Mouse (Mus musculus) central nervous system, embryonic 18 days (tissue): ENCODE data around the gene Pycard. TPM values are rescaled to one million over a fixed set of nuclear protein-coding genes. Genes with fewer than 3 reads are reported as not detected.

Experiments
- polyA plus RNA-seq: library from polyadenylated mRNA; depleted of rRNA; stranded (reverse); fragments of >200 nt; gene quantifications from 2 replicates; pipeline ENCODE4 v1.2.3, GENCODE M21; 2012; rRNA removed

Pycard gene
- 4.5 and 7.3 TPM in 2 replicates for polyA plus RNA-seq

DNA sequence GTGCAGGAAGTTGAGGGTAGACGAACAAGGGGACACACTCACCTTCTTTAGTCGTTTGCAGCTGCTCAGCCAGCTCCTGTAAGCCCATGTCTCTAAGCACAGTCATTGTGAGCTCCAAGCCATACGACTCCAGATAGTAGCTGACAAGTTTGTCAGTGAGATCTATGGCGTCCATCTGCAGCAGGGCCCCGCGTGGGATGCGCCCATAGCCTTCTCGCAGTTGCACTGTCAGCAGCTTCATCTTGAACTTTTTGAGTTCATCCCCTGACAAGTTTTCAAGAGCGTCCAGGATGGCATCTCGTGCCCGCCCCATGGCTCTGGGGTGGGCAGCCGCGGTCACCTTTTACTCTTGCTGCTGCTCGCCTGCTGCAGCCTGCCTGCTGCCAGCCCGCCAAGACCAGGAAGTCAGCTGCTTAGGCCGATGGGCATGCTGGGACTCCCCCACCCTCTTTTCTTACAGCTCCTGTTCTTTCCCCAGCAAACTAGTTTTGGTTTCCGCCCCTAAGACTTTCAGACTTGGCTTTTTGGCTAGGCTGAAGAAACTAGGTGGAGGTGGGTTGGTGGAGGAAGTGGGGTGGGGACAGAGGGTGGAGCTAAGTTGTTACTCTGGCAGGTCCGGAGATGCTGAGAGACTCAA lies at the start of gene Pycard:
Gene Pycard, minus strand, starts transcription at position 527 of the 637 bp plus-strand sequence.

DNA sequence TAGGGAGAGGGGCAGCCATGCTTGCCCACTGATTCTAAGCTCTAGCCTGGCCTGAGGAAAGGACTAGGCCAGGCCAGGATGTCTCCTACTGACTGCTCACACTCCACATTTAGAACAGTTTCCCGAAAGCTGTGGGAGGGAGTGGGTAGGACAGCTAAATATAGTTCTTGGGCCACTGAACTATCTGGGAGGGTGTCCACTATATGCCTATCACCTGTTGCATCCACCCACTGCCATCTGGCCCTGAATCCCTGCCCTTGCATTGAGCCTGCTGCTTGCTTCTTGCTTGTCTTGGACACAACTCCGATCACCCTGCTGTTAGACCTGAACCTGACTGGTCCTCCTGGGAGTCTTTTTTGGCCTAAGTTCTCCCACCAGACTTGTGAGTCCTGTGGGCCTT lies 10.0 kb upstream of the Pycard start, which contains the start of gene Trim72:
Gene Trim72, plus strand, starts transcription at position 262 of the 400 bp plus-strand sequence.

DNA sequence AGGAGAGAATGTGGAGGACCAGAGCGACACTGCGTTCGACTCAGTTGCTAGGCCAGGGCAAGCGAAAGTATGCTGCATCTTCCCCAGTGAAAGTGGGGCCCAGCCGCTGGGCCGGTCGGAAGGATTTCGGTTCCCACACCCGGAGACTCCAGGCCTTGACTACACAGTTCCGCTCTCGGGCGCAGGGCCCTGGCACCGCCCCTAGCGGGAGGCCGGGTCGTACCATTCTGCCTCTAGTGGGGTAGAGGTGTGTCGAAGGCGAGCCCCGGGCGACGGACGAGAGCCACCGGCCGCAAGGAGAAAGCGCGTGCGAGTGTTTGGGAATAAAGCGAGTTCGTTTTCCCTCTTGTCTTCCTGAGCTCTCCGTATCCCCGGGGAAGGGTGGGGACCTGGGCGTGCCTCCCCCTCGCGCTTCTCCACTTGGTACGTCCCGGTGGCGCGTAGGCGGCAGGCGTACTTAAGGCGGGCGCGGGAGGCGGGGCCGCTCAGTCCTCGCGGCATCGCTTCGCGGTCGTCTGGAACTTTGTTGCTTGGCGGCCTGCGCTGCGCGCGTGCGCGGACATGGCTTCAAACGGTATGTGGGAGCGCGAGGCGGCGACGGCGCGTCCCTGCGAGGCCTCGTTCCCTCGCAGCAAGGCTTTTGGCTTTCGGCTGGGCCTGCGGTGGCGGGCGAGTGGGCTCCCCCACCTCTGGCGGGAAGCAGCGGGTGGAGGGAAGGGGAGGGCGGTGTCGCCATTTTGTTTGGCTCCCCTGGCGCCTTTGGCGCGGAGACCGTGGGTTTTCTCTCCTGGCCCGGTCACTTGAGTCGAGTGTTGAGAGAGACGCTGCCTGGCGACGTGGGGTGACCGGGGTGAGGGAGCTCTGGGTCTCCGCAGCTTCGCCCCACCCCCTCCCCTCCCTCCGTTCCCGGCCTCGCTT lies 26.4 kb downstream of the Pycard start, which contains the start of gene Fus:
Gene Fus, plus strand, starts transcription at position 454 of the 918 bp plus-strand sequence.

DNA sequence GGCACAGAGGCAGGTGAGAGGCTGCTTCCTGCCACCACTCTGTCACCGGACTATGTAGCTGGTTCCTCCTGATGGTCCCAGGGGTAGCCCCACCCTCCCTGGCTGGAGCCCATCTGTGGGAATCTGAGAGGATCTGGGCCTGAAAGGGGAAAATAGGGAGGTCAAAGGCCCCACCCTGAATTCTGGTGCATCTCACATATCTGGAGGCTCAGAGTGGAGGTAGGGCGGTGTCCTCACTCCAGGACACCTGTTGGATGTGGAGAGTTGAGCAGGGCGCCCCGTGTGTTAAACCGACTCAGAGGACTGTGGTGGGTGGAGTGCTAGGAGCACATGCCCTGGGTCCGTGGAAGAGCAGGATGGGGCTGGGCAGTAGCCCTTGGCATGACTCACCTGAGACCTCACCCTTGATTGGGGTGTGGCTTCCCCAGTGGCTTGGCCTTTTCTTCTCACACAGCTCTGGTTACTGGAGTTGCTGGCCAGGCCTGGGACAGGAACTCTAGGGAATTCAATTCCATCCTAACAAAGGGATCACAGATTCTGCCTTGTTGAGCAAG lies 47.1 kb downstream of the Pycard start, which contains the start of gene Prss36:
Gene Prss36, minus strand, starts transcription at position 256 of the 554 bp plus-strand sequence.

Other genes starting within 250 kb of the Pycard start
- gene Fbxl19, start 249.3 kb downstream of the Pycard start, polyA plus RNA-seq: 122 and 135 TPM in 2 replicates
- gene Orai3, start 224.1 kb downstream of the Pycard start, polyA plus RNA-seq: 9.1 and 11.1 TPM in 2 replicates
- 9.1 and 11.1 TPM in 2 replicates for gene Setd1a, start 217.2 kb downstream of the Pycard start, polyA plus RNA-seq
- 0.20 and 0.35 TPM in 2 replicates for gene Gm49388, start 208.3 kb downstream of the Pycard start, polyA plus RNA-seq
- 12.5 and 14.7 TPM in 2 replicates for gene Hsd3b7, start 193.3 kb downstream of the Pycard start, polyA plus RNA-seq
- gene Stx4a, start 169.6 kb downstream of the Pycard start, polyA plus RNA-seq: 43.4 and 52.4 TPM in 2 replicates
- 104 and 129 TPM in 2 replicates for gene Stx1b, start 169.3 kb downstream of the Pycard start, polyA plus RNA-seq
- 16.3 and 17.3 TPM in 2 replicates for gene Zfp646, start 117.6 kb downstream of the Pycard start, polyA plus RNA-seq
- gene Zfp668, start 117.0 kb downstream of the Pycard start, polyA plus RNA-seq: 14.1 and 18.4 TPM in 2 replicates
- 2.9 and 3.0 TPM in 2 replicates for gene Prss53, start 102.9 kb downstream of the Pycard start, polyA plus RNA-seq
- gene Gm21974, start 98.4 kb downstream of the Pycard start, polyA plus RNA-seq: not detected in 2 replicates
- gene Vkorc1, start 98.2 kb downstream of the Pycard start, polyA plus RNA-seq: 68.8 and 78.8 TPM in 2 replicates
- 44.6 and 48.7 TPM in 2 replicates for gene Bckdk, start 89.8 kb downstream of the Pycard start, polyA plus RNA-seq
- 48.7 and 49.7 TPM in 2 replicates for gene Kat8, start 81.4 kb downstream of the Pycard start, polyA plus RNA-seq
- 0.57 and 1.2 TPM in 2 replicates for gene Prss8, start 63.8 kb downstream of the Pycard start, polyA plus RNA-seq
- 14.2 and 14.7 TPM in 2 replicates for gene Prss36, start 47.1 kb downstream of the Pycard start, polyA plus RNA-seq
- gene Fus, start 26.4 kb downstream of the Pycard start, polyA plus RNA-seq: 556 and 596 TPM in 2 replicates
- 0.53 and 3.0 TPM in 2 replicates for gene Trim72, start 10.1 kb upstream of the Pycard start, polyA plus RNA-seq
- 1.1 and 1.7 TPM in 2 replicates for gene Itgam, start 68.8 kb upstream of the Pycard start, polyA plus RNA-seq
- gene Gm49368, start 68.8 kb upstream of the Pycard start, polyA plus RNA-seq: not detected in 2 replicates
- gene Itgax, start 135.7 kb upstream of the Pycard start, polyA plus RNA-seq: 0.09 and 0.10 TPM in 2 replicates
- gene Itgad, start 160.5 kb upstream of the Pycard start, polyA plus RNA-seq: 0.13 and 0.20 TPM in 2 replicates
- gene Cox6a2, start 212.5 kb upstream of the Pycard start, polyA plus RNA-seq: 0.83 and 11.2 TPM in 2 replicates
- gene Armc5, start 243.5 kb upstream of the Pycard start, polyA plus RNA-seq: 10.1 and 10.3 TPM in 2 replicates
- gene 9130023H24Rik, start 244.2 kb upstream of the Pycard start, polyA plus RNA-seq: 2.5 and 2.6 TPM in 2 replicates